Mouse (Mus musculus): Measurements from ENCODE around the gene Tasp1.

DNA sequence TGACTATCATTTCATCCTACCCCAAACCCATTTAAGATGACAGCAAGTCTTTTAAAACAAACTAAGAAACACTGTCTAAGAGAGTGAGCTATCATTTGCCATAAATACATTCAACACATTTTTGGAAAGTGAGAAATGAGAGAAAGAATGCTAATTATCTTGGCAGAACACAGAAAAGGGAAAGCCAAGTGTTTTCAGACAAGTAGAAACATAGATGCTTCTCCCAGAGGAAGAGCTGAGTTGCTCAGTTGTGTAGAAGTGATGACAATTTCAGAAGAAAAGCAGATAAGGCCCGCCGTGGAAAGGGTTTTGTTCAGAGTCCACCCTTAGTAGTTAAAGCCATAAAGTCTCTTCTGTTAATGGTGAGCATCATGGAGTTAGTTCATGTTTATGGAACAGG lies 281.7 kb downstream of the Tasp1 start:
- TF ChIP-seq CTCF (IDR thresholded peaks at IDR 0.05; ENCODE audit: control insufficient read depth, insufficient read depth, insufficient replicate concordance, low read depth, low read length) (no peak), POLR2A (IDR thresholded peaks at IDR 0.05; ENCODE audit: control insufficient read depth, low read depth, low read length) (no peak)

Measured in testis, adult 2 months (tissue).